Mouse (Mus musculus): ENCODE measurements around the gene Gm47985. TPM values are rescaled to one million over a fixed set of nuclear protein-coding genes. Genes with fewer than 3 reads are reported as not detected.
"Not testable (repeated sequence)": the region's sequence is repeated elsewhere in the genome, so short reads cannot be mapped to it uniquely, and the experiment has no call there.

The Gm47985 gene
- polyA plus RNA-seq, 1 experiment from 2014 or later: 0.11 TPM

DNA sequence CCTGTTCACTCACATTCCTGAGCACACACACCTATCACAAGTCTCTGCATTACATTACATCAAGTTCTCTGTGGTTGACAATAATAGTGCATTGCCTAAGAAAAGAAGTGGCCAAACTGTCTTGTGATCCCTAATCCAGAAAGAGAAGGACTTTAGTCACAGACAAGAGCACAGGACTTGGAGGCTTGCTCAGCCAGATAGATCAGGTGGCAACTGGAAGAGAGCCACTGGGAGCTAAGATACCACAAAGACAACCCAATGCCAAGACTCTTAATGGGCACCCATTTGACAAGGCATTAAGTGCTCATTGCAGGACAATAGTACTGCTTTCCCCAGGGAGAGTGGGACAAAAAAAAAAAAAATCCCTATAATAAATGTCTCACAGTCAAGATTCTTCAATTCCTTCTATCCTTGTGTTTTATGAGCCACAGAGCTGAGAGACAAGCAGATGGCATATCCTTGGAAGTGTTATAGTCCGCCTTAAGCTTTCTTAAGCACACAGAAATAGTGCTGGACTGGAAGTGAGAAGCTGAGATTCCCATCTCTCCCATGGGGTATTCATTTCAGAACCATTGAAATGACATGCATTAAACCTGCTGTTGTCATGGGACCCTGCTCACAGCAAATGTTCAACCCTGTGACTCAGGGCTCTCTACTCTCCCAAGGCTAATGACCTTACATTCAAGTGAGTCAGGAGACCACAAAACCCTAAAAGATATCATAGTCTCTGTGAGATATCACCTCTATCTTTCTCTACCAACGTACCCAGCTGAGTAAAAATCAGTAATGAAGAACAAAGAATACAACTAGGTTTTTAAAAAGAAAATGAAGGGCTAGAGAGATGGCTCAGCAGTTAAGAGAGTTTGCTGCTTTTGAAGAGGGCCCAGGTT, 10.5 kb upstream of the Gm47985 start:
- Histone ChIP-seq H3K4me1 (replicated peaks; ENCODE audit: control insufficient read depth, insufficient read depth, low read length) (no peaks in the 10 kb centered on the region), H3K4me2 (ENCODE audit: low read depth, low read length) (no peak overlapping the region), H3K9ac (ENCODE audit: low read length) (no peak overlapping the region), H3K36me3 (ENCODE audit: control insufficient read depth, insufficient read depth, low read length) (no peaks in the 10 kb centered on the region), H3K27ac (ENCODE audit: low read length) (no peak overlapping the region), H3K9me3 (ENCODE audit: control insufficient read depth, low read length) (no peaks in the 10 kb centered on the region), H3K4me3 (ENCODE audit: low read length) (no peak overlapping the region), H3K27me3 (ENCODE audit: control insufficient read depth, insufficient read depth, low read depth, low read length) (no peaks in the 10 kb centered on the region)
- WGBS: 71% methylated on average over 2 of the region's 2 CpGs
- ATAC-seq (ENCODE audit: low read depth): no peak

DNA sequence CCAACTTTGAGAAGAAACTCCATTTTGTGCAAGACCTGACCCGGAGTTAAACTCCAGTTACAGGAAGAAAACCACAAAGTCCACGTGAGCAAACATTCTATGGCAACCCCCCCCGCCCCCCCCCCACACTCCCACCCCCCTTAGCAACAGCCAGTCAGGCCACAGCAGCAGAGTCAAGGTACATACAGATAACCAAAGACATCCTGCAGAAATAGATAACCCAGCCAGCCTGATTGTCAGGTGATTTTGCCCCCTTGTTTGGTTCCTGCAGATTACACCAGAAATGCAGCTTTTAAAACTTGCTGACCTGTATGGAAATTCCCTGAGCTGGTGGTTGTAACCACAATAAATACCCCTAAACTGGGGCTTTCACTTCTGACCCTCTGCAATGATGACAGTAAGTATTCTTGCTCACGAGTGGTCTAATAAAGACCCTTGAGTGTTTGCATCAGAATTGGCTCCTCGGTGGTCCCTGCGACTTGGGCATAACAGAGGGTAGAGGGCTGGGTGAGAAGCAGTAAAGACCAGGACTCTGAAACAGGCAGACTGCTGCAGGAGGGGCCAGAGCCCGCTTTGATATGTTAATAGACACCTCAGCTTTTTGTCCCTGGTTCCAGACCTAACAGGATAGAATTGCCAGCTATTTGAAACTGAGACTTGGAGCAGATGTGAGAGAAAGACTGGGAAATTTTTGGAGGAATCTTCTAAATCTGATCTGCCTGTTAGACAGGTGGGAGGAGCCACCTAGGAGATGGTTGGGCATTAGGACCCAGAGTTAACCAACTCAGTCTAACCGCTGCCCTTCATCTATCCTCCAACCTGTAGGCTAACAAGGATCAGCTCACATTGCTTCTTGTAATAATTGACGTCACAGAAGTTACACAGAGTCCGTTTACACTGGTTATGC, 5.1 kb upstream of the Gm47985 start:
- H3K4me2 ChIP-seq (ENCODE audit: low read depth, low read length): peak overlapping the region; percentile 51
- H3K27ac ChIP-seq (ENCODE audit: low read length): no peak overlapping the region
- H3K4me3 ChIP-seq (ENCODE audit: low read length): peak overlapping the region; percentile 30; the same call in 1 of the 2 replicates
- 12% methylated on average over 10 of the region's 10 CpGs for WGBS
- no peaks in the 10 kb centered on the region for H3K27me3 ChIP-seq (ENCODE audit: control insufficient read depth, insufficient read depth, low read depth, low read length)
- no peaks in the 10 kb centered on the region for H3K36me3 ChIP-seq (ENCODE audit: control insufficient read depth, insufficient read depth, low read length)
- ATAC-seq (ENCODE audit: low read depth): peak; percentile 52
- no peaks in the 10 kb centered on the region for H3K4me1 ChIP-seq (replicated peaks; ENCODE audit: control insufficient read depth, insufficient read depth, low read length)
- no peak overlapping the region for H3K9ac ChIP-seq (ENCODE audit: low read length)
- no peaks in the 10 kb centered on the region for H3K9me3 ChIP-seq (ENCODE audit: control insufficient read depth, low read length)

DNA sequence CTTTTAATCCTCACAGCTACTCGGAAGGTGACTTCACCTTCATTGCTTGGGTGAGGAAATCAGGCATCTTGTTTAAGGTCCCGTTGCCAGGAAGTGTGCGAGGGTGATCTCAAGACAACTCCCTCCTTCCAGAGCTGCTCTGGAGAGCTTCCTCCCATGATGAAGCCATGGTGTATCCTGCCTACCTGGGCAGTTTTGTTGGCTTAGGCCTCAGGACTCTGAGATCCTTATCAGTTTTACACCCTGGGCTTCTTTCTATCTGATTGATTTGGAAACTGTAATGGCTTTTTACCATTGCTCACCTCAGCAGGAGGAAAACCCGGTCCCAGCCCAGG, 4.4 kb upstream of the Gm47985 start:
- H3K9me3 ChIP-seq (ENCODE audit: control insufficient read depth, low read length): no peaks in the 10 kb centered on the region
- H3K9ac ChIP-seq (ENCODE audit: low read length): no peak overlapping the region
- no peaks in the 10 kb centered on the region for H3K36me3 ChIP-seq (ENCODE audit: control insufficient read depth, insufficient read depth, low read length)
- no peak overlapping the region for H3K27ac ChIP-seq (ENCODE audit: low read length)
- WGBS: 9% methylated on average over 4 of the region's 4 CpGs
- H3K4me3 ChIP-seq (ENCODE audit: low read length): peak overlapping the region; percentile 30; the same call in 1 of the 2 replicates
- H3K4me1 ChIP-seq (replicated peaks; ENCODE audit: control insufficient read depth, insufficient read depth, low read length): no peaks in the 10 kb centered on the region
- no peak for ATAC-seq (ENCODE audit: low read depth)
- peak overlapping the region; percentile 51 for H3K4me2 ChIP-seq (ENCODE audit: low read depth, low read length)
- no peaks in the 10 kb centered on the region for H3K27me3 ChIP-seq (ENCODE audit: control insufficient read depth, insufficient read depth, low read depth, low read length)

DNA sequence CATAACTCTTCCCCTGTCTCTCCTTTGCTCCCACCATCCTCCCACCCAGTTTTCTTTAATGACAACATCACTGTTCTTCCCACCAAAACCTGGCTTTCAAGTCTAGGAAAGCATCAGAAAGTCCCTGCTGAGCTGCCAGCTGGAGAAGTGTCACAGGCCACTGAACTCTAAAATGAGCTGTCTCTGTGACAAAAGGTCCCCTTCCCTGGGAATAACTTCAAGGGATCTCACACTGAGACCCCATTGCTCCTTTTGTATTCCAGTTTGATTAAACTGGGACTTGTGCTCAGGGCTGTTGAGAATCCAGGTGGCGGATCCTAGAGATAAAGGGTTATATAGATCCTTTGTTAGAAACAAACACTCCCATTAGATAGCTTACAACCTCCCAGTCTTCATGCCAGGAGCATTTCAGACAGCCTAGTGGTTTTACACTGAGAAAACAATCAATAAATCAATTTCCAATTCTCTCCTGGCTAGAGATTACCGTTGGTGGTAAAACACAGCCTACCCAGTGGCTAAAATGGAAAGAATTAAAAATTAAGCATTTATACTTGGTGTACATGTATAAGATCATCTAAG, 3.7 kb upstream of the Gm47985 start:
- no peak overlapping the region for H3K27ac ChIP-seq (ENCODE audit: low read length)
- no peaks in the 10 kb centered on the region for H3K27me3 ChIP-seq (ENCODE audit: control insufficient read depth, insufficient read depth, low read depth, low read length)
- ATAC-seq (ENCODE audit: low read depth): no peak
- no peak overlapping the region for H3K4me2 ChIP-seq (ENCODE audit: low read depth, low read length)
- no peaks in the 10 kb centered on the region for H3K9me3 ChIP-seq (ENCODE audit: control insufficient read depth, low read length)
- WGBS: 62% methylated on average over 2 of the region's 2 CpGs
- H3K36me3 ChIP-seq (ENCODE audit: control insufficient read depth, insufficient read depth, low read length): no peaks in the 10 kb centered on the region
- no peaks in the 10 kb centered on the region for H3K4me1 ChIP-seq (replicated peaks; ENCODE audit: control insufficient read depth, insufficient read depth, low read length)
- no peak overlapping the region for H3K9ac ChIP-seq (ENCODE audit: low read length)
- H3K4me3 ChIP-seq (ENCODE audit: low read length): no peak overlapping the region

DNA sequence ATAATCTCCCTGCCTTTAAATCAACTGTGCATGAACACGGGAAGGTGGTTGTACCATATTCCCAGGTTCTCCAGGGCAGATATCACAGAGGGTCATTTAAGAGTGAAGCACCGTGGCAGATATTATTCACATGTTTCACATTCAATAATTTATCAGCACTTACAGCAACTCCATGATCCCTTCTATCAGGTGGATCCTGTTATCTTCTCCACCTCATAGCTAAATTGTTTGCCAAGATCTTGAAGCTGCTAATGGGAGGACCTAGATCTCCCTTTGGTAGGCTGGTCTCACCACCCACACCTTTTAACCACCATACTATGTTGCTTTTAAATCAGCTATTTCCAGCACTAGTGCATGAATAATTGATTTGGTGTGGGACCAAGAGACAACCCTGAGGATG, 2.2 kb upstream of the Gm47985 start:
- Histone ChIP-seq H3K4me3 (ENCODE audit: low read length) (no peak overlapping the region), H3K27me3 (ENCODE audit: control insufficient read depth, insufficient read depth, low read depth, low read length) (no peaks in the 10 kb centered on the region), H3K9me3 (ENCODE audit: control insufficient read depth, low read length) (no peaks in the 10 kb centered on the region), H3K4me2 (ENCODE audit: low read depth, low read length) (no peak overlapping the region), H3K27ac (ENCODE audit: low read length) (no peak overlapping the region), H3K9ac (ENCODE audit: low read length) (no peak overlapping the region), H3K36me3 (ENCODE audit: control insufficient read depth, insufficient read depth, low read length) (no peaks in the 10 kb centered on the region), H3K4me1 (replicated peaks; ENCODE audit: control insufficient read depth, insufficient read depth, low read length) (no peaks in the 10 kb centered on the region)
- 71% methylated on average over 2 of the region's 2 CpGs for WGBS
- no peak for ATAC-seq (ENCODE audit: low read depth)

DNA sequence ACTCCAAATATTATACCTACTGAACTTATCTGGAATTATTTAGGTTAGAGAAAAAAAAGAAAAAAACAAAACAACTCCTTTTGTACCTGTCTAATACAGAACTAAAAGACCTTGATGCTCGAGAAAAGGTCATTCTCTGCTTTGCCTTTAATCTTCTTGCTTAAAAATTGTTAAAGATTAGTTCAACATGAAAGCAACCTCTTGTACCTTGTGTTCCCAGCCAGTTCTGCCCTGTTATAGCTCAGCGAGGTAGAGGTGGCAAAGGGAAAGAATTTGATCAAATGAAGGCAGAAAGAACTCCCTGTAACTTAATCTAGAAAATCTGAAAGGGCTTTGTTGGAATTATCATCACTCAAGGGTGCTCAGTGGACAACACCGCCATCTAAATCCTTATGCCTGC, 3.8 kb downstream of the Gm47985 start:
- H3K9ac ChIP-seq (ENCODE audit: low read length); H3K27me3 ChIP-seq (ENCODE audit: control insufficient read depth, insufficient read depth, low read depth, low read length); H3K9me3 ChIP-seq (ENCODE audit: control insufficient read depth, low read length); ATAC-seq (ENCODE audit: low read depth); H3K4me1 ChIP-seq (replicated peaks; ENCODE audit: control insufficient read depth, insufficient read depth, low read length); H3K27ac ChIP-seq (ENCODE audit: low read length); H3K4me2 ChIP-seq (ENCODE audit: low read depth, low read length); H3K36me3 ChIP-seq (ENCODE audit: control insufficient read depth, insufficient read depth, low read length); H3K4me3 ChIP-seq (ENCODE audit: low read length): not testable (repeated sequence)
- WGBS: 62% methylated on average over 3 of the region's 3 CpGs

DNA sequence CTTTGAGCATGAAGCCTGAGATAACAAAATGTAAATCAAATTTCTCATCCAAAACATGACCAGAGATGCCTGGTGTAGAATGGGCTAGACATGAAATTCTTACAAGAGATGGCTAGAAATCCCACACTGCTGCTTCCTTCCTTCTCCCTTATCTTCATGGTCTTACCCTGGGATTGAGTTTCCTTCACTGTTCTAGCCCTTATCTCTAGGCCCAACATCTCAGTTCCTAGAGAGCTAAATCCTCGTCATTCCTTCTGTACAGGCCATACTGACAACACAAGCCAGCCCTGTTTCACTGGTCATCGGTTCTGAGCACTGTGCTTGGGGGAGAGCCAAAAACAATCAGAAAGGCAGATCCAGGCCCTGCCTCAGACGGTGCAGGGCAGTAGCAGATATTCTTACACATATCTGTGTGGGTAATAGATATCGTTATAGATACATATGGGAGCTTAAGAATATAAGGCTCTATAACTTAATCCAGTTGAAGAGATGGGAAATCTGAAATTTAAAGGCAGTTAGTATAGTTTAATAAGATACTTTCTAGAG, 4.6 kb downstream of the Gm47985 start:
- not testable (repeated sequence) for H3K36me3 ChIP-seq (ENCODE audit: control insufficient read depth, insufficient read depth, low read length); H3K27me3 ChIP-seq (ENCODE audit: control insufficient read depth, insufficient read depth, low read depth, low read length); H3K9me3 ChIP-seq (ENCODE audit: control insufficient read depth, low read length); H3K4me3 ChIP-seq (ENCODE audit: low read length); ATAC-seq (ENCODE audit: low read depth); H3K4me2 ChIP-seq (ENCODE audit: low read depth, low read length); H3K9ac ChIP-seq (ENCODE audit: low read length); H3K27ac ChIP-seq (ENCODE audit: low read length); H3K4me1 ChIP-seq (replicated peaks; ENCODE audit: control insufficient read depth, insufficient read depth, low read length)
- WGBS: 71% methylated on average over 4 of the region's 4 CpGs

DNA sequence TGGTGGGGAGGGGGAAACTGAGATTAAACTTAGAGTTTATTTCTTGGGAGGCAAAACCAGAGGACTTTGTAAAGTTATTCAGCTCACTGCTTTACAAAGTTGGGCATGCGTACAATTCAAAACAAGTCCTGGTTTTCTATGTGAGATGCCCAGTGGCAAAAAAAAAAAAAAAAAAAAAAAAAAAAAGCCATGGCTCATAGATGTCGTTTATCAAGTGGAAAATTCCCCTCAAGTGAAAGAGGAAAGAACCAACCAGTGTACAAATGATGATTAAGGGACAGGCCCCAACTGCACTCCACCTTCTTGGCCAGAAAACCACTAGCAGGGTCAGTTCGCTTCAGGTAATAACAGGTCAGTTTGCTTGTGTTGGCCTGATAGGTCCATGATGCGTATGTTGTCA, 6.1 kb downstream of the Gm47985 start:
- no peak overlapping the region for H3K4me3 ChIP-seq (ENCODE audit: low read length)
- no peak overlapping the region for H3K9ac ChIP-seq (ENCODE audit: low read length)
- no peaks in the 10 kb centered on the region for H3K9me3 ChIP-seq (ENCODE audit: control insufficient read depth, low read length)
- ATAC-seq (ENCODE audit: low read depth): no peak
- 83% methylated on average over 4 of the region's 4 CpGs for WGBS
- H3K27ac ChIP-seq (ENCODE audit: low read length): no peak overlapping the region
- no peaks in the 10 kb centered on the region for H3K27me3 ChIP-seq (ENCODE audit: control insufficient read depth, insufficient read depth, low read depth, low read length)
- no peaks in the 10 kb centered on the region for H3K36me3 ChIP-seq (ENCODE audit: control insufficient read depth, insufficient read depth, low read length)
- H3K4me2 ChIP-seq (ENCODE audit: low read depth, low read length): no peak overlapping the region
- H3K4me1 ChIP-seq (replicated peaks; ENCODE audit: control insufficient read depth, insufficient read depth, low read length): no peaks in the 10 kb centered on the region

DNA sequence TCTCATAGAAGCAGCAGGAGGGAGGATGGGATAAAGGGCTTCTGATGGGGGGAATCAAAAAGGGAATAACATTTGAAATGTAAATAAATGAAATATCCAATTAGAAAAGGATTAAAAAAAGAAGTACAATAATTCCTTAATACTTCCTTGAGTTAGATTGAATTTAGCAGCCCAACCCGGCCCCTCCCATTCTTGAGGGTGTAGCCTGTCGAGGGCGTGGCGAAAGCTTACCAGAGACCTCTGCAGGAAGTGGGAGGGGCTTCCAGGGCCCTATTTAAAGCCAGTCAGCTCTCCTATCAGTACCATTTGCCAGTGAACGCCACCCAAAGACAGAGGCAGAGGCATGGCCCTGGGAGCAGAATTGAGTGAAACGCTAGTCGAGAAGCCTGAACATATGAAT, 9.7 kb downstream of the Gm47985 start, which contains the start of gene Gm8947:
Gene Gm8947 (plus strand): TSS at position 302 of the 400 bp plus-strand sequence.
- WGBS: no CpG with 5 or more reads among the region's 7 CpGs
- not testable (repeated sequence) for H3K36me3 ChIP-seq (ENCODE audit: control insufficient read depth, insufficient read depth, low read length); H3K27ac ChIP-seq (ENCODE audit: low read length)

More for the DNA sequence above, 9.7 kb downstream of the Gm47985 start, which contains the start of gene Gm8947:
- not testable (repeated sequence) for H3K9me3 ChIP-seq (ENCODE audit: control insufficient read depth, low read length); H3K4me3 ChIP-seq (ENCODE audit: low read length); H3K4me1 ChIP-seq (replicated peaks; ENCODE audit: control insufficient read depth, insufficient read depth, low read length); H3K27me3 ChIP-seq (ENCODE audit: control insufficient read depth, insufficient read depth, low read depth, low read length); H3K4me2 ChIP-seq (ENCODE audit: low read depth, low read length); ATAC-seq (ENCODE audit: low read depth); H3K9ac ChIP-seq (ENCODE audit: low read length)

Data from lung, embryonic 16.5 days (tissue).